Mouse (Mus musculus) embryo, embryonic 9.5 days (tissue): Measurements from ENCODE around the gene Tmem63b.
A peak's percentile ranks its signal among the peaks of the same experiment; 100 is the strongest.

Experiments
- DNase-seq: peaks from one replicate; pipeline ENCODE4 v3.0.0-alpha.2; 2017; ENCODE audit errors: extremely low spot score

The Tmem63b gene

DNA sequence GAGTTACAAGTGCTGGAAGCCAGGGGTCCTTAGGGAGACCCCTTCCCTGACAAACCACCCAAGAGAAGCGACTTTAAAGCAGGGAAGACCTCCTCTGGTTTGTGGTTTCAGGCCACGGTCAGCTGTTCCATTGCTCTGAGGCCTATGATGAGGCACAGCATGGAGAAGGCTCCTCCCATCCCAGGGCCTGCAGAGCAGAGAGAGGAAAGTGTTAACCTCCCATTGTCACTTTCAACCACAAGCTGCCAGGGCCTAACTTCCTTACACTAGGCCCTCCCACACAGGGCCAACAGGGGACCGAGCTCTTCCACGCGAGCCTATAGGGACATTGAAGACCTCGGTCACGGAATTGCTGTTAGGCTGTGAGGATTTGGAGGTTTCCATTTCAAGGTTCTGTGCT lies 16.5 kb upstream of the Tmem63b start:
- no peak for DNase-seq

DNA sequence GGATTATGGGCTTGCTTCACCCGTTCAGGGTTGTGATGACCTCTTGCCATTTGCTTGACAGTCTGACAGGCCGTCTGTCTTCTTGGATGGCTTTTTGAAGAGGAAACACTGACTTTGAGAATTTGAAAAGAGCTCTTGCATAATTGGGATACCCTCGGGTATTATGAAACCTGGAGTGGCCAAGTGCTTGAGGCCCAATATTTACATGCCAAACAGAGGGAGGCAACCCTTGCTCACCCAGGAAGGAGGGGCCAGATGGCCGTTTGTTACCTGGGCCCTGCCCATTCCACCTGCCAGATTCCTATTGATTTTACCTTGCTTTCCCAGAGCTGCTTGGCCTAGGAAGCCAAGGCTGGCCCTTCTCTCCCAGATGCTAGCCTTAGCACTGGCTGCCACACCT lies 15.5 kb upstream of the Tmem63b start:
- no peak for DNase-seq

DNA sequence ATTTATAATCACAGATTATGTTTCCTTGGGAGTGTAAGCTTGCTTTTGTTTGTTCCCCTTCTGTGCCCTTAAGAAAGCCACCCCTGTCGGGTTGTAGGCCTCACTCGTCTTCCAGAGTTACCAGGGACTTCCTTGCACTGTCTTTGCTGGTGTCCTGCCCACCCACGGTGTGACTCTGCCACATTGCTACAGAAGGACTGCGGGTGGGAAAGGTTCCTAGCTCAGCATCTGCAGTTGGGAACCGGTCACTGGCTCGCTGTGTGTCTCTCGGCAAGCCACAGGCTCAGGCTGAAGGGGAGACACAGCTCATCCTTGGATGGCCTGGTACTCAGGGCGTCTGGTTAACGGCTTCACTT lies 14.5 kb upstream of the Tmem63b start:
- no peak for DNase-seq

DNA sequence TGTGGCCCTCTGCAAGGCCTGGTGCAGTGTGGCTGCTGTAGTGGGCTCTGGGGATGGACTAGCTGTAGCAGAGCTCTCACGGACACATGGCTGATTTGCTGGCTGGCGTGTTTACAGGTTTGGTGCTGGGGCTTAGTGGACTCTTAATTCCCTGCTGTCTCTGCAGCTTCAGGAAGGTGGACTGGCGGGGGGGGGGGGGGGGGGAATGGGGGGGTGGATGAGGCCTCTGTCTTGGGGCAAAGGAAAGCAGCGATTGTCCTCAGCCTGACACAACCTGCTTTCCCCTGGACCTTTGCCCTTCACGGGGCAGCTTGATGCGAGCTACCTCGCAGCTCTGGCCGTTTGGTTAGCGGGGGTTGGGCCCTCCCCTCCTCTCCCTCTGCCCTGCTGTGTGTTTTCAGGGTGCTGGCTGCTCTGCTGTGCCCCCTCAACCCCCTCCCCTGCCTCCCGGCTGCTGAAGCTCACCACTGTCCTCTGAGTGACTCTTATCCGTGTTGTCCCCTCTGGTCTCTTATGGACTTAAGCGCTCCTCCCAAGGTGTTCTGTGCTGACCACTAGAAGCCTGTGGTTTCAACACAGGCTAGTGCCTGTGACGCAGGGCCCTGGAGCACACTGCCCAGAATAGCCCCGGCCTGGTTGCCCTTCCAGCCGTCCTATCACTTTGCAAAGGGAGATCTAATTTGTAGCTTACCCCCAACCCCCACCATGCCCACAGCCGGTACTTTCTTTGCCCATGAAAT lies 14.0 kb upstream of the Tmem63b start:
- DNase-seq = no peak

DNA sequence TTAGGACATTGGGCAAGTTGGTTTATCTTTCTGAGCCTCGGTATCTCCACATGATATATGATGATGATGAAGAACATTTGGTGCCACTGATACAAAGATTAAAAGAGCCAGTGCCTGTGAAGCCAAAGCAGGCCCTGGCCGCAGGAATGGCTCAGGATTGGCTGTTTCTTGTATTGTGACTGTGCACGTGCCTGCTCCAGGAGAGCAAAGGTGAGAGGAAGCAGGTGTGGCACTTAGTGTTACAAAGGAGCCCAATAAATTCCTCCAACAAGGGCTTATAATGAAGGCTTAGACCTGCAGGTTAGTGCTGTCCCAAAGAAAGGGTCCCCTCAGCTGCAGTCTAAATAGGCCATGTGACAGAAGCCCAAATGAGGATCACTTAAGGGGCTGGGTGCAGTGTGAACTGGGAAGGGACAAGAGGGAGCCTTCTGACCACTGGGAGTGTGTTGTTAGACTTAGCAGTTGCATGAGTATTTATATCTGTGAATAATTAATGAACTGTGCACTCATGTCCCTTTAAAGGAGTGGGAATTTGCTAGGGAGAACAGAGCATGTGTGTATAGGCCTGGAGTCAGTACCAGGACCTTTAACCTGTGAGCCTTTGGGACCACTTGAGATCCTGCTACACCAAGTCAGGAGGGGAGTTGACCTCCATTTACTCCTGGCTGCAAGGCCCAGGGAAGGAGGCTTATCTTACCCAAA lies 12.5 kb upstream of the Tmem63b start:
- DNase-seq = no peak

DNA sequence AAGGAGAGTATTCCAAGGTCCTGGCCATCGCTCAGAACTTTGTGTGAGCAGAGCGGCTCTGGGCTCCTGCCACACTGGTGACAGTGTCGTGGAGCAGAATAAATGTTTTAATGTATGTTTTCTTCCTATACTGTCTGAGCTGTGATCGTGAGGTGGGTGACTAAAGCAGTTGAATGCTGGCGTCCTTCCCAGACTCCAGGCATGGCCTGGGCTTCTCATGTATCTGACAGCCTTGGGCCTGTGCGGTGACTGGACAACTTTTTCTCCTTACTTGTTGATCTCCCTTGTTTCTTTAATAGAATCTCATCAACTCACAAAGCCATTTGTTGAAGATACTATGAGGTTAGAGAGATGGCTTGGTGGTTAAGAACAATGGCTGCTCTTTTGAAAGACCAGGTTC lies 11.7 kb upstream of the Tmem63b start:
- no peak for DNase-seq

DNA sequence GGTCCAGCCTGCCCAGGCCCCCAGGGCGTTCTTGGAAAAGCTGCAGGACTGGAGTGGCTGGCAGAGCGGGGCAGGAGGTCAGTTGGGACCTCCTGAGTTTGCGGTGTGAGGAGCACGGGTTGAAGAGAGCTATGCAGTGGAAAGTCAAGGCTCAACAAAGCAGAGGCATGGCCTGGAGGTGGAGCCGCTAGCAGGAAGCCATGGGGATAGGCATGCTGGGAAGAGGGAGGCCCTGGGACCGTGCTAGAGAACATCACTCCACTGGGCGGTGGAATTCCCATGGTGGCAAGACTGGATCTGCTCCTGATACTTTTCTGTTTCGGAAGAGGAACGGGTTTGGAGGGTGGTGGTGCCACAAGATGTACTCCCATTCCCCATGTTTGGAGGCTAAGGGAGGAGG lies 10.3 kb upstream of the Tmem63b start:
- DNase-seq = no peak

DNA sequence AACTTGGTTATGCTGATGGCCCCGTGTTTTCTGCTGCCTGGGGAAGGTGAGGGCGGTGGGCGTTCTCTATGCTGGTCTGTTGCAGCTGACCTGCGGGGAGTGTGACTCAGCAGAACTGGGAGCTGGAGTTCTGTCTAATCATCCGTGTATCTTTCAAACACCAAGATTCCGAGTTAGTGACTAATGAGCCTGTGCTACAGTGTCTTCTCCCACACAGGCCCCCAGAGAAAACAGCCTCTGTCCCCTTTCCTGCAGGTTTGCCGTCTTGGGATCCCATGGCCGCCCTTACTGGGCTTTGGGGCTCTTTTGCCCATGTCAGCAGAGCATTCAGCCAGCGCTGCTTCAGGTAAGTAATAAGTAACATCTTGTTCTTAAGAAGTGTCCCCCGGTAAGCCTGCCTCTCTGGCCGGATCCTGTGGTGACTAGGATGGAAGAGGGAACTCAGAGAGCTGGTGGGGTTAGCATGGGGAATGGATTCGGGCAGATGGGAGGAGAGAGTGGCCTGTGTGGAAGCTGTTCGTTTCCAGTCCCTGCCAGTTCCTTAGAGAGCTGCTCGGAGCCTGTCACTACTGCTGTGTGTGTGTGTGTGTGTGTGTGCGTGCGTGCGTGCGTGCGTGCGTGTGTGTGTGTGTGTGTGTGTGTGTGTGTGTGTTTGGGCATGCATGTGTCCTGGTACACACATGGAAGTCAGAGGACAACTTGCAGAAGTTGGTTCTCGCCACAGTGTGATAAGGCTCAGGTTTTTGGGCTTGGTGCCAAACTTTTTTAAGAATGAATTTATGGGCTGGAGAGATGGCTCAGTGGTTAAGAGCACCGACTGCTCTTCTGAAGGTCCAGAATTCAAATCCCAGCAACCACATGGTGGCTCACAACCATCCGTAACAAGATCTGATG lies 8.8 kb upstream of the Tmem63b start:
- no peak for DNase-seq

DNA sequence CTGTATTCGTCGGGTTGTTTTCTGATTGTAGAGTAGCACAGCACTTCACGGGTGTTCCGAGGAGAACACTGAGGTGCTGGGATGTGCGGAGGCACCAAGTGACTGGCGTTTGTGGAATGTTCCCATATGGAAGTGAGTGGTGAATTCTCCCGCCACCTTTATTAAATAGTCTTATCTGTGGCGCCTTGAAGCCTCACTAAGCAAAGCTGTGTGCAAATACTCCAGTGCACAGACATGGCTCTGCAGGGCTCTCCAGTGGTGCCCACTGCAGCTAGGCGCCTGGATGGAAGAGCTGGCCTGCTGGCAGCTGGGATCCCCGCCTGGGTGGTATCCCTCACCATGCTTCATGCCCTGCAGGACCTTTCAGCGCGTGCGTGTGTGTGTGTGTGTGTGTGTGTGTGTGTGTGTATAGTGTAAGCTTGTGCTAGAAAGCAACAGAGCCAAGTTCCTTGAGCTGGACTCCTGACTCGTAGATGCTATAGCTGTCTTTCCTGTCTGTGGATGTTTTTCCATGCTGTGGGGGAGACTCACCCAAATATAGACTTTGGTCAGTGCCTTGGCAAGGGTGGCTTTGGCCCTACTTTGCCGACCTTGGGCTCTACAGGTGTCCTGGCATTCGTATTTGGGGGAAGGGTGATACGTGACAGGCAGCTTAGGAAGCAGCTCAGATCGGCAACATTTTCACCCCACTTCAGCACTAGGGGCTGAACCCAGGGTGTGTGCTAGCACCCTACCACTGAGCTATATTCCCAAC lies 7.3 kb upstream of the Tmem63b start:
- DNase-seq = no peak

DNA sequence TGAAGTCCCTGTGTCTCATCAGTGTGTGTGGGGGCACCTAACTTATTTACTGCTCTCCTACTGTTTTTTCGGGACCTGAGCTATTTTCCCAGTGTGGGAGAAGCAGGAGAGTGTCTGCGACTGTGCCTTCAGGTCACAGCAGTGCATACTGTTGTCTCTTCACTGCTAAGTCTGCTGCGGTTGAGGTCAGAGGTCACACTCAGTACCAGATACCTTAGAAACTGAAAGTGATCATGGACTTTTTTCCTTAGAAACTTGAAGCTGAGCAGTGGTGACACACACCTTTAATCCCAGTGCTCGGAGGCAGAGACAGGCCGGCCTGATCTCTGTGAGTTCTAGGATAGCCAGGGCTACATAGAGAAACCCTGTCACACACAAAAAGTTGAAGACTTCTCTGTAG lies 5.5 kb upstream of the Tmem63b start:
- no peak for DNase-seq

DNA sequence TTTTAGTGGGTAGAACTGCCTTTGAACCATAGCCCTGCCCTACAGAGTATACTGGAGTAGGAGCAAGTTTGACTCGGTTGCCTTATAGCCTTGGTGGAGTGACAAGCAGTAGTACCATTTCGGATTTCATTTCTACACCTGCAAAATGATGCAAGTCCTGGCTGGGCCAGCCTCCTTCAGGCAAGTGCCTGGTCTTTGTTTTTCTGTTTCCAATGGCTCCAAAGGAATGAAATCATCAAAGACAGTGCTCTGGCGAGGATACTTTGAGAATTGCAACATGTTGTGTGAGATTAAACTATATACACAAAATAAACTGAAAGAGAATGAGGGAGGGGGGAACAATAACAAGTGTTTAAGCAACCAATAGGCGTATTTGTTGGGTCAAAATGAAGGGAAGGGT lies 3.3 kb upstream of the Tmem63b start:
- DNase-seq = no peak

DNA sequence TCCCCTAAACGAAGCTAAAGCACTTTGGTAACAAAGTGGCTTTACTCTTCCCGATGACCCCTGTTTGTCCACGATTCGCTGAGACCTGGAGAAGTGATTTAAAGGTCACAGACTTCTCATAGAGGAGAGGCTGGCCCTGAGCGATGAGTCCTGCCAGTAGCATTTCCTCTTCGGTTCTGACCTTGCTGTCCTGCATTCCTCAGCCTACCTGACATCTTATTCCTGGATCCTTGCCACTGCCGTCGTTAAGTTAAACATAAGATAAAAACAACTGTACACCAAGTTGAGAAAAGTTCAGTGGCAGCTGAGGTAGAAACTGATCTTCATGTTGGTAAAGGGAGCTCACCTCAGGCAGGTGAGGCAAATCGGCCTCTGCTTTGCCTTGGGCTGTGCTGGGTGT lies 2.4 kb upstream of the Tmem63b start:
- DNase-seq = no peak

DNA sequence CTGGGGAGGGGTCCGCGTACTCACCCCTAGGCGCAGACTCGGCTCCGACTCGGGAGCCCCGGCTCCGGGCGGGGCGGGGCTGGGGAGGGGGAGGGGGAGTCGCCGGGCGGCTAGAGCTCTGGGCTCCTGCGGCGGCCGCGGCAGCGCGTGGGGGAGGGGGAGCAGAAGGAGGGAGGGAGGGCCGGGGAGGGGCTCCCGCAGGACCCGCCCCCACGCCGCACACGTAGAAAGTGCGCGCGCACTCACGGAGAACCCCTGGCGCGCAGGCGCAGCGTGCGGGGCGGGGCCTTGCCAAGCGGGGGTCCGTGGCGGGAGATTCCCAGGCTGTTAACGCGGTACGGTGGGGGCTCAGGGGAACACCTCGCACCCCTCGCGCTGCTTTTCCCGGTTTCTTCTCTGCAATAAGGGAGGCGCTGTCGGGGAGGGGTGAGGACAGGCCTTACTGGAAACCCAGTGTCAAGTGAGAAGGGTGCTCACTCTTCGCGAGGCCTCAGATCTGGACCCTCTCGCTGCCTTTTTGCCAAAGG lies 549 bp downstream of the Tmem63b start, which contains the start of gene Mrpl14:
TSS of gene Mrpl14 (plus strand) at position 230 of the 527 bp plus-strand sequence.
- peak; percentile 94 for DNase-seq

DNA sequence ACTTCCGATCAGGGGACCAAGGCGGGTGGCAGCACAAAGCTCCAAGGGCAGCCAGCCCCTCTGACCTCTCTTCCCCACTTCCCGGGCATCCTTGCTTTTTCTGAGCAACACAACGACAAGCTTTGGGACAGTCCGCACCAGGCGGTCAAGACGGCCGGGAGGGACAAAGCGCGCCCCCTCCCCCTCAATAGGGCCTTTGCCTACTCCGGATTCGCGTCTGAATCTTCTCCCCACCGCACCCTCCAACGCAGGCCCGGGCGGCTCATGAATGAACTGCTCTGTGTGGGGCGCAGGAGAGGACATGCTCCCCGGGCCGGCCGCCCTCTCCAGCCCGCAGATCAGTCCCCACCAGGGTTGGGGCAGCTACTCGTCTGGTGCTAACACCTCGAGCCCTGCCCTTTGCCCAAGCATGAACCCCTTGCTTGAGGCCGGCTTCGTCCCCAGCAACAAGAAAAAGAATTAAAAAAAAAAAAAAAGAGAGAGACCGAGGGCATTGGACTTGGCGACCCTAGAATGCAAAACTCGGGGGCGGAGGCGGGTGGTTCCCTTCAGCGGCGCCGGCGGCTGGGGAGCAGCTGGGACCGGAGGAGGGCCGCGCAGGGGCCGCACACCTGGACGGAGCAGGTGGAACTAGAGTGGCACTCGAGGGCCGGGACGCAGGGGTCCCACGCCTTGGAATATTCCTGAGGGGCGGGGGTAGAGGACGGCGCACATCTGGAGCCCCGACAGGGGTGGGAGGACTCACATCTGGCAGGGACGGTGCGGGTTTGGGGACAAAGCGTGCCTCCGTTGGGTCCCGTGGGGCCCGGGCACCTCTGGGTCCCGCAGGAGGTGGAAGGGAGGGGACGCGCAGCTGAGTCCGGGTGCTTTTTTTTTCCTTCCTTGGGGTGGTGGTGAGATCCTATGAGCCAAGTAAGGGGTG lies 1.3 kb downstream of the Tmem63b start:
- peak; percentile 71 for DNase-seq

DNA sequence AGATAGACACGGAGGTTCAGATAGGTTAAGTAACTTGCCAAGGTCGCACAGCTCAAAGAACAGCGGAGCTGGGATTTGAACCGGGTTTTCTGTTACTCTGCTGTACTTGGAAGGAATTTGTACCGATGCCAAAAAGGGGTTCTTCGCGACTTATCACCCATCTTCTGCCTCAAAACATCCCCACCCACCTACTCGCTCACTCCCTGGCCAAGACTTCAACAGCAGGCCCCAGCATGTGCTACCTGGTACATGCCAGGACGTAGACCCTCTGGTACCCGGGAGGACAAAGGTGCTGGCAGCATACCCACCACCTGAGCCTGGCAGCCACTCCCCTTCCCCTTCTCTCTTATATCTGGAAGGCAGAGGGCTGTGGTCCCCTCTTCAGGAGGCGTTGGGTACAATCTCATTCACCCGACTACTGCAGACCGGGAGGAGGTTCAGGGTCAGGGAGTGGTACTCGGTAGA lies 2.0 kb downstream of the Tmem63b start:
- DNase-seq = no peak

DNA sequence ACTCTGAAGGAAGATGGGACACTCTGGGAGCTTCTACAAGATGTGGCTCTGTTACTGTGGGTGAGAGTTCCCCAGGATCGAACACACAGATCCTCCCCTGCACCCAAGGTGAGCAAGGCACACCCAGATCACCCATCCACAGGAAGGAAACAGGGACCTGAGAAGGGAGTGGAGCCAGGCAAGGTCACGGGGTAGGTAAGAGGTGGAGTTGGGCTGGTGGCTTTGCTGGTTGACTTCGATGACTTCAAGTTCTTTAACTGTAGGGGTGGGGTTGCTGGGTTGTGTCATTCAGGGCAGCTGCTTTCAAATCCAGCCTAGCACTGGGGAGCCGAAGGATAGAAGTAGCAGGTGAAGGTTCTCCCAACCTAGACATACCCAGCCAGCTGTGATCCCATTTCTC lies 3.9 kb downstream of the Tmem63b start:
- no peak for DNase-seq

DNA sequence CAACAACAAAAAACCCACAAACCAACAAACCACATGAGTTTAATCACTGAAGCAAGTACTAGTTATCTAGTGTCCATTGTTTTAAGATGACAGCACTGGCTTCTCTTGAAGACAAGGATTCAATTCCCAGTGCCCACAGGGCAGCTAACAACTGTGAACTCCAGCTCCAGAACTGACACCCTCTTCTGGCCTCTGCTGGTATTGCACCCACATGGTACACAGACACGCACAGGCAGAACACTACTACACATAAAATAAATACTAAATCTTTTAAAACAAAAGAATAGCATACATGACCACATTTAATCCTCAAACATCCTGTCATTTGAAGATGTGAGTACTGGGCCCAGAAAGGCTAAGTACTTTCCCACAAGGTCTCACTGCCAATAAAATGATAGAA lies 5.1 kb downstream of the Tmem63b start:
- no peak for DNase-seq

DNA sequence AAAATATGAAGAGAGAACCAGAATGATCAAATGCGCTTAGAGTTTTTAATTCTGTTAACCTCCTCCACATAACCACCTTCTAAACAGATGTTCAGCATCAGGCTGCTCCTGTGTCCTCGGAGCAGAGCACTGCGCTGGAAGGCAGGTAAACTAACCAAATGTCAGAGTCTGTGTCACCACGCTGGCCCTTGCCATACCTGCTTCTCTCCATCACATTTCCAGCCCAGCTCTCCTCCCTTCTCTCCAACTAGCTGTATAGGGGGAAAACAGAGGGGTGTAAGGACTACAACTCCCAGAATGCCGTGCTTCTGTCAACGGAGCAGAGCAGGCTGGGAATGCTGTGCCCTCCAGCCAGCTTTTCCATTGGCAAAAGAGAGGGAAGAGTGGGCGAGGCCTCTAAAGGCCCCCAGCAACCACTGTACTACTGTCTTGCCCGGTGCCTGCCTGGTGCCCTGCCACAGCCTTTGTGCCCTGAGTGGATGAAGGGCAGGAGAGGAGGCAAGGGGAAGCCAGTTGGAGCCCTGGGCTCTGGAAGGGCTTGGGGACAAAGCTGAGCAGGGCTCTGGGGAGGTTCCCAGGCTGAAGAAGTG lies 6.2 kb downstream of the Tmem63b start:
- DNase-seq = peak; percentile 55

DNA sequence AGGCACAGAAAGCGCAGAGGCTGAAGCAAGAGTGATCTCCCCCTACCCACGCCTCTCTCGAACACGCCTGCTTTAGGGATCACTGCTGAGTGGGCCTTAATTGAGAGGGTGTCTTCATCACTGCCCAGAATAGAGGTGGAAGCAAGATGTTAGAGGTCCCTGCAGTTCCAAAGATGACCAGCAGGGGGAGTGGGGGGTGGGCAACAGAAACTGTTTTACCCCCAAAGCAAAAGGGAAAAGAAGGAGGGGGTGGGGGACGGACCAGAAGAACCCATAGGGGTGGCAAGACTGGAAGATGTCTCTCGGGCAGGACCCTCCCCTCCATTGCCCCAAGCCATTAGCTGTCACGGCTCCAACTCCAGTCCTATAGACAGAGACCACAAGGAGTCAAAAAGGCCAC lies 8.6 kb downstream of the Tmem63b start:
- DNase-seq = peak; percentile 54

DNA sequence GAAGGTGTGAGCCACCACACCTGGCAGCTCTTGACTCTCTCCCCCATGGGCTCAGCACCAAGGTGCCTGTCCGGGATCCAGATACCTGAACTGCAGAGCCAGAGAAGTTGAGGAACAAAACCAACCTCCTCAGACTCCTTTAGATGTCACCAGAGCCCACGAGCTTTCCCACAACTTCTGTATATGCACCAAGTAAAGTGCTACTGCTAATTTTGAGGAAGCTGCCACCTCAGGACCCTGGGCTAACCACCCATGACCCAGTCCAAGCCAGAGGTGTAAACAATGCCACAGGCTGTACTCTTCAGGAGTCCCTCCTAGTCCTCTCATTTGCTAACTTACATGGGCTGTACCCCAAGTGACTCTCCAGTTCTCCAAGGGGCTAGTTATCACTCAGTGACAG lies 14.1 kb downstream of the Tmem63b start:
- DNase-seq = no peak
